Mouse (Mus musculus): ENCODE data around the gene Foxd3.

Gene Foxd3

GRCm38 (mm10) chr4:99657831-99658470 lies 1.9 kb downstream of the Foxd3 start:
- DNase-seq (ENCODE audit: low spot score), result no peak

DNA sequence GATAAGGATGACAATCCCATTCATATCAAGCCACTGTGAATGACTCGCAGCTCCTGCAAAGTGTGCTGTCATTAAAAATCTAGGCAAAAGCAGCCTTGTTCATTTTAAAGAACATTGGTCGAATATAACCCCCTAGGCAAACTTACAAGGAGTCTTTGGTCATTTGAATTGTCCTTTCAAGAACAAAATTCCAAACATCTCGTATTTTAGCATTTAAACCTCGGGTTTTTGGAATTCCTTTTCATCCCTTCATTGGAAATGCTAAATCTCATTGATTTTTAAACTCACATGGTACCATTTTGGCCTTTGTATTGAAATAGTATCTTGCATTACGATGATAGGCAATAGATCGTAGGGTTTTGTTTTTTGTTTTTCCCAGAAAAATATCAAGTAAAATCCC lies 2.8 kb downstream of the Foxd3 start:
- no peak for DNase-seq (ENCODE audit: low spot score)

DNA sequence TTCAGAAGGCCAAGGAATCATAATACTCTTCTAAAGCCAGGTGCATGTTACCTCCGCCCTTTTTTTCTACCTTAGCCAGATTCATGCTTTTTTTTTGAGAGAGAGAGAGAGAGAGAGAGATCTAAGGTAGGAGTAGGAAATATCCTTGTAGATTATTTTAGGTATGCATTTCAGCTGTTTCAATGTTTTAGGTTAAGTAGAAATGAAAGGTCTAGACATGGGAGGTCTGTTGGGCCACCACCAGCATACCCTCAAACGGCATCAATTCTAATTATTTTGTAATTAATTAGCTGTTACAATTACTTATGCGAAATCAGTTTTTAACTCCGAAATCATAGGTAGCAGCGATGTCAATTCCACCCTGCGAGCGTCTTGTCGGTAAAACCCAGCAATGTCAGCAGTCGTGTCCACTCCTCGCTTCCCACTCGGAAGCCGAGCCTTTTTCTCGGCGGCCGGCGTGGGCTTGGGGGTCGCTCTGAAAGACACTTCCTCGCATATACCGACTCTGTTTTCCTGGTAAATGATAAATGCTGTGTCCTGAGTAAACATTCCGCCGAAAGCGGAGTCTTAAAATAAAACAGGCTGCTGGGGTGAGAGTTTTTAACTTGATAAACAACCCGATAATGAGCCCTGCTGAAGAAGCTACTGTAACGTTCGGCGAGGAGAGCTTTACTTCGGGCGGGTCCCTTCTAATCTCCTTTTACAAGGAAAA lies 3.4 kb downstream of the Foxd3 start:
- DNase-seq (ENCODE audit: low spot score), result no peak

DNA sequence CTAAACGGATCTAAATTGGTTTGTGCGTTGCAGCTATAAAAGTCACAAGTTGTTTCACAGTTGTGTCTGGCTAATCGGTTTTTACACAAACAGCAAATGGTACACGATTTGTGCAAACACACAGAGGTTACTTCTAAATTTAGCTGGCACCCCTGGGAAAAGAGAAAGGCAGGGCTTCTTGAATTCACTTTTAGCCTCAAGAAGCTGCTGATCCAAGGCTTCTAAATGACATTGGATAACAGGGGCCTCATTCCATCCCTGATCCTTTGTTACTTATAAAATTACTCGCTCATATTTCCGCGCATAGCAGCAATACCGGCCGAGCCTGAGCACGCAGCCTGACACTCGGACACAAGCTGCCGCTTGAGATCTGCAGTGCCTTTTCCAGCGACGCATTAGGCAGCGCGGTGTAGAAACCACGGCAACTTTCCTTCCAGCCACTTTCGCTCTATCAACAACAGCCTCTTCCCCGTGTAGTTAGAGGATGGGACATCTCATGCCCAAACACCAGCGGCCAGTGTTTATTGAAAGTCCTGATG lies 4.0 kb downstream of the Foxd3 start:
- no peak for DNase-seq (ENCODE audit: low spot score)

- peak; percentile 60 for DNase-seq (ENCODE audit: low spot score)
These were observed 4.9 kb downstream of the Foxd3 start for GRCm38 (mm10) chr4:99660981-99661380.

- no peak for DNase-seq (ENCODE audit: low spot score)
These were observed 5.9 kb downstream of the Foxd3 start for GRCm38 (mm10) chr4:99661956-99662355.

DNA sequence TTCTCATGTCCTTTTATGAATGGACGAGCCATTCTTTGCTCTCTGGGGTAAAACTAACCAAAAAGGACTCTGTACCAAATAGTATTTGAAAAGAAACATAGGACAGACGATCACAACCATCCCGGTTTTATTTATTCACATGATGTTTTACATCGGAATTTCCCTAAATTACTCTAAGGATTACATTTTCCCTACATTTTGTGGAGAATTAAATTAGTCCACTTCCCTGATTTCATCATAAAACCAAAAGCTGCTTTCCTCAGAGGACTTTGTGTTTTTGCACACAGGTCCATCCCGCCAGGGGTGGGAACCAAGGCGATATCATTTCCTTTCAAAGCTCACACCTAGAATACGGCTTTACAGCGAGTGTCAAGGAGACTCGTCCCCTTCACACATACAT lies 6.3 kb downstream of the Foxd3 start:
- DNase-seq (ENCODE audit: low spot score), result no peak

- no peak for DNase-seq (ENCODE audit: low spot score)
These were observed 6.9 kb downstream of the Foxd3 start for GRCm38 (mm10) chr4:99662841-99663567.

DNA sequence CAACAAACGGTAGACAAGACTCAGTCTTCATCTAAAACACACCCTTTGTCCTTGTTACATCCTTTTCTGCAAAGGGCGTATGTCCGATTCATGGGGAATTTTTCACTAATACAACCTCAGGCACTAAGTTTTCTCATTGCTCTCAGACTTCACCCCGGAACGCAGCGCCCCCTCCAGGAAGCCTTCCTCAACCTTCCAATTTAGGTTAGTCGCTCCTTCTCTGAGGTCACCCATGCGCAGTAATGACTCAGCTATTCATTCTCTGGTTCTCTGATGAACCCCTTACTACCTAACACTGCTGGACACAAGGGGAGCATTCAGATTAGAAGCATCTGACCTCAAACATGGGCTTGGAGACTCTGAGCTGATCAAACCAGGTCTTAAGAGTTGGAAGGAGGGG lies 7.6 kb downstream of the Foxd3 start:
- DNase-seq (ENCODE audit: low spot score), result no peak

GRCm38 (mm10) chr4:99670203-99670851 lies 14.2 kb downstream of the Foxd3 start:
- DNase-seq (ENCODE audit: low spot score), result no peak

DNA sequence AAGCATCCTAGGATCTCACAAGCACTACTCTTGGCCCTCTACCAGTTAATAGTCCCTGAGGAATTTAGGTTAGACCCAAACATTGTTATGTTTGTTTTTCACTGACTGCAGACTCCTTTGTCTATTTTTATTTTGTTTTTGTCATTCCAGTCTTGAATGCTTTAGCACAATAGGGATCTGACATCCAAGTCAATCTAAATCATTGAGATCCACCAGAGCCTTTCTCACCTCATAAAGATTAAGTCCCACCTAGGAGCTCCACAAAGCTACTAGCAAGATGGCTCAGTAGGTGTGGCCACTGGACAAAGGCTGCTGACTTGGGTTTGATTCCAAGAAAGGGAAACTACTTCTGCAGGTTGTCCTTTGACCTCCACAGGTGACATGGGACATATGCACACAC lies 19.1 kb downstream of the Foxd3 start:
- DNase-seq (ENCODE audit: low spot score), result no peak

DNA sequence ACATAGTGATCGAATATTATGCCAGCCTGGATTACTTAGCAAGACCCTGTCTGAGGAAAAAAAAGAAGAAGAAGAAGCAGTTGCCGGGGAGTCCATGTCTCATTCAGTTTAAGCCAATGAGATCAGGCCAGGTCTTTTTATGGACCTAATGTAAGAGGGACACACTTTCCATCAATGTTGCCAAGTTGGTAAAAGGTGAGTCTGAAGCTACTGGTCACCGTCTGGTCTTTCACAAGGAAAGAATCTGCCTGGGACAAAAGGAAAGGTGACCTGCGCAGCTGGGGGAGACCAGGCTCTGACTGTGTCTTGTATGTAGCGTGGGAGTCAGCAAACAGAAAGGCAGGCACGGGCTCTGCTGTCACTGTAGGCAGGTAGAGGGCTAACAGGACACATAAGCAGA lies 27.8 kb downstream of the Foxd3 start:
- no peak for DNase-seq (ENCODE audit: low spot score)

DNA sequence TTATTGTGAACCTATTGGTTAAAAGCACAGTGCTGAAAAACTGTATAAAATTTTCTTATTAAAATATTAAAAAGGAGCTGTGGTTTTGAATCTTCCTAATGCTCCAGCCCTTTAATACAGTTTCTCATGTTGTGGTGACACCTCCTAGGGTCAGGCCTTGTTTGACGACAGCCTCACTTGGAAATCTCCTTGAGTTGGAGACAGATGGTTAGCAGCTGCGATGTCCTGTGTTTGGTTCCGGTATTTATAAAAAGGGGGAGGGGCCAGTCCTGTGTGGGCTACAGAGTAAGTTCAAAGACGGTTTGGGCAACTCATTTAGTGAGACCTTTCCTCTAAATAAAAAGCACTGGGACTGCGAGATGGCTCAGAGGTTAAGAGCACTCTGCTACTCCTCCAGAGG lies 30.2 kb downstream of the Foxd3 start:
- no peak for DNase-seq (ENCODE audit: low spot score)

Measured in lung, postnatal 25 days (tissue).